Mouse (Mus musculus) embryonic facial prominence, embryonic 11.5 days (tissue): Measurements from ENCODE around the gene Agap1. TPM values are rescaled to one million over a fixed set of nuclear protein-coding genes. Genes with fewer than 3 reads are reported as not detected.

Experiments
- ATAC-seq: fragments of 200-750 bp; cut with Nextera tagmentation; replicated peaks from 2 replicates; pipeline ENCODE4 v1.8.0; 2017; ENCODE audit warnings: low read depth; ENCODE audit not compliant: insufficient number of reproducible peaks, low FRiP score, low TSS enrichment
- DNase-seq: peaks from one replicate; pipeline ENCODE4 v3.0.0-alpha.2; 2015; ENCODE audit warnings: low spot score
- H3K27ac ChIP-seq: fragments of 300-500 bp; sonication (generic); replicated peaks from 2 replicates; pipeline ENCODE4 v1.5.1; 2014; ENCODE audit warnings: mild to moderate bottlenecking, low read depth, low read length, control low read depth
- H3K27me3 ChIP-seq: fragments of 300-500 bp; sonication (generic); 2 replicates; pipeline ENCODE4 v1.6.1; 2014; ENCODE audit warnings: mild to moderate bottlenecking, low read length, moderate library complexity, mixed read lengths; ENCODE audit not compliant: control insufficient read depth, insufficient read depth
- H3K36me3 ChIP-seq: fragments of 300-500 bp; sonication (generic); replicated peaks from 2 replicates; pipeline ENCODE4 v1.6.1; 2014; ENCODE audit warnings: low read depth, mild to moderate bottlenecking, low read length, moderate library complexity, mixed read lengths; ENCODE audit not compliant: control insufficient read depth, insufficient read depth
- H3K4me1 ChIP-seq: fragments of 300-500 bp; sonication (generic); 2 replicates; pipeline ENCODE4 v1.6.1; 2014; ENCODE audit warnings: low read length, mixed read lengths; ENCODE audit not compliant: control insufficient read depth, insufficient read depth
- H3K4me2 ChIP-seq: fragments of 300-500 bp; sonication (generic); 2 replicates; pipeline ENCODE4 v1.6.1; 2014; ENCODE audit warnings: low read depth, mild to moderate bottlenecking, control low read depth, low read length, moderate library complexity
- H3K4me3 ChIP-seq: fragments of 300-500 bp; sonication (generic); 2 replicates; pipeline ENCODE4 v1.5.1; 2014; ENCODE audit warnings: low read depth, low read length, control low read depth
- H3K9ac ChIP-seq: fragments of 300-500 bp; sonication (generic); replicated peaks from 2 replicates; pipeline ENCODE4 v1.6.1; 2014; ENCODE audit warnings: mild to moderate bottlenecking, control low read depth, low read length
- H3K9me3 ChIP-seq: fragments of 300-500 bp; sonication (generic); replicated peaks from 2 replicates; pipeline ENCODE4 v1.6.1; 2016; ENCODE audit warnings: mild to moderate bottlenecking, low read length, inconsistent platforms, mixed read lengths; ENCODE audit not compliant: control insufficient read depth
- WGBS: fragments of 180-500 bp; shearing (Covaris S2); extraction: QIAGEN DNeasy Blood & Tissue Kit; methylation state at CpG from one replicate; pipeline ENCODE4 v1.1.7; 2014; 5-methylcytosine and 5-hydroxymethylcytosine counted together
- polyA plus RNA-seq: library from polyadenylated mRNA; unstranded; fragments of >200 nt; fragmentation: Nextera tagmentation; extraction: Ambion mirVana; gene quantifications from 2 replicates; pipeline ENCODE4 v1.2.1, GENCODE M21; 2014

Agap1 gene
- polyA plus RNA-seq, 1 experiment from 2014 or later = 15.4 TPM

DNA sequence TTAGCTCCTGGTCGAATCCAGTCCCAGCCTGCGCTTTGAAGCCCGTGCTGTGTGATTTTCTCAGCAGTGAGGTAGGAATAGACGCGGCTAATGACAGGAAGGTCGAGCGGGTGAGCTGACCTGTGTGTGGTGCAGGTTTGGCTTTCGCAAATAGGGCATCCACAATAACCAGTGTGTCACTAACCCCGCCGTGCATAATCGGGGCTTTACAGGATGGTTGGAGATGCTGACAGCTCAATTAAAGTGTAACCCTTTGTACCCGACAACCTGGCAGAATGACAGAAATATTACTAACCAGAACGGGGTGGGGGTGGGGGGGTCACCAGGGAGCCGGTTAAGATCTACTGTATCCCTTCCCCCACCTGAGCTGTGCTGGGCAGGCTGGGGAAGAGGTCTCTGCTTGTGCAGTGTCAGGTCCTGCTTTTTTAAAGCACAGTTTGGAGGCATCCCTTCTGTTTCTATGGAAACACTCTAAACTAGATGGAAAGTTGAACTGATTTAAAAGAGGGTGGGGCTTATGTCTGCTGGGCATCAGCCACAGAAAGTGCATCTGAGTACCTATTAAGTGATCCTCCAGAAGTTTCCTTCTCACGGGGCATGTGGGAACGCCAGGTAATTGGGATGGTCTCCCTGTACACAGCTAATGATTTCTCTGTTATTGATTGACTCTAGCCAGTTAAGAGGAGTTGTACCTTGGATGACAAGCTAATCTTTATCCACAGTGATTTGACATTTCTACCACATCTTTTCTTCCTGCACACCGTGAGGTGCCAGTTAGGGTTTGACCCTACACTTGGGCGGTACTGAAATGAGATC lies 259.8 kb downstream of the Agap1 start:
- WGBS = 42% methylated on average over 18 of the region's 18 CpGs
- no peak overlapping the region for H3K9ac ChIP-seq
- H3K9me3 ChIP-seq = no peaks in the 10 kb centered on the region
- H3K4me2 ChIP-seq = no peak overlapping the region
- ATAC-seq = peak; percentile 54; the same call in 1 of the 2 replicates
- H3K4me3 ChIP-seq = no peak overlapping the region
- H3K27ac ChIP-seq = no peak overlapping the region
- no peaks in the 10 kb centered on the region for H3K36me3 ChIP-seq
- H3K27me3 ChIP-seq = no peaks in the 10 kb centered on the region
- H3K4me1 ChIP-seq = no peaks in the 10 kb centered on the region
- DNase-seq = peak; percentile 49

- Histone ChIP-seq H3K4me2 (no peak overlapping the region), H3K9ac (no peak overlapping the region), H3K4me3 (no peak overlapping the region), H3K27ac (no peak overlapping the region), H3K36me3 (no peaks in the 10 kb centered on the region), H3K9me3 (no peaks in the 10 kb centered on the region), H3K27me3 (no peaks in the 10 kb centered on the region), H3K4me1 (no peaks in the 10 kb centered on the region)
- WGBS = 85% methylated on average over 2 of the region's 2 CpGs
- no peak for DNase-seq
- ATAC-seq = no peak
Observed at GRCm38 (mm10) chr1:89716234-89716633, 261.6 kb downstream of the Agap1 start.

GRCm38 (mm10) chr1:89717100-89717499 lies 262.5 kb downstream of the Agap1 start:
- no peak for DNase-seq
- H3K4me2 ChIP-seq = no peak overlapping the region
- no peaks in the 10 kb centered on the region for H3K27me3 ChIP-seq
- no peak overlapping the region for H3K27ac ChIP-seq
- ATAC-seq = no peak
- H3K4me1 ChIP-seq = no peaks in the 10 kb centered on the region
- H3K4me3 ChIP-seq = no peak overlapping the region
- 86% methylated on average over 4 of the region's 4 CpGs for WGBS
- H3K9ac ChIP-seq = no peak overlapping the region
- no peaks in the 10 kb centered on the region for H3K9me3 ChIP-seq
- no peaks in the 10 kb centered on the region for H3K36me3 ChIP-seq

DNA sequence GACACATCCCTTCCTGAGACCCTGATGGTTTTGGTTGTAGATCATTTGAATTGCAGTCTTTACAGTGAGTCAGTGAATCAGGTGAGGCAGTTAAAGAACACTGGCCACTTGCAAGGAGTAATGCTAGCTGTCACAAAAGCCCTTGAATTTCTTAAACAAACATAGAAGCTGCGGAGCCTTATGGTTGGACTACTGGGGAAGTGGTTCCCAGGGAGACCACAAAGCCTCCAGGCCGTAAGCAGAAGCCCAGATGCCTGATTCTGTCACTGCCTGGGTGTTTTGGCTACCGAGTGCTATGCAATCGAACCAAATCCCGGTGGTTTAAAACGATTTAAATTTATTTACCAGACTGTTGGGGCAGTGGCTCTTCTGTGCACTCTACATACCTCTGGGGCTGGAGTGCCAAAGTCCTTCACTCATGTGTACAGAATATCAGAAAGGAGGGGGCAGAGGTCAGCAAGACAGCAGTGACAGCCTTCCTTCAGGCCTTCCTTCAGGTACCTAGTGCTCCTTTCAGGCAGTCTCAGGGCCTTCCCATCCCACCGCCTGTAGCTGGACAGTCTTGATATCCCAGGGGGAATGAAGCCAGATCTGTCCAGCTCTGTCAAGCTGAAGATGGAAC lies 264.3 kb downstream of the Agap1 start:
- WGBS = 47% methylated on average over 7 of the region's 7 CpGs

GRCm38 (mm10) chr1:89724141-89724540 lies 269.5 kb downstream of the Agap1 start:
- Histone ChIP-seq H3K4me3 (no peak overlapping the region), H3K36me3 (no peaks in the 10 kb centered on the region), H3K9me3 (no peaks in the 10 kb centered on the region), H3K4me1 (peaks cover 5% of the 10 kb centered on the region), H3K27ac (no peak overlapping the region), H3K27me3 (no peaks in the 10 kb centered on the region), H3K9ac (no peak overlapping the region), H3K4me2 (no peak overlapping the region)
- DNase-seq (peak; percentile 65), ATAC-seq (no peak)
- 6% methylated on average over 3 of the region's 3 CpGs for WGBS

More for the DNA sequence above, 264.3 kb downstream of the Agap1 start:
- H3K27me3 ChIP-seq = no peaks in the 10 kb centered on the region
- no peak overlapping the region for H3K9ac ChIP-seq
- no peaks in the 10 kb centered on the region for H3K36me3 ChIP-seq
- no peaks in the 10 kb centered on the region for H3K9me3 ChIP-seq
- H3K4me3 ChIP-seq = no peak overlapping the region
- no peak overlapping the region for H3K4me2 ChIP-seq
- no peak for DNase-seq
- no peak for ATAC-seq
- no peaks in the 10 kb centered on the region for H3K4me1 ChIP-seq
- no peak overlapping the region for H3K27ac ChIP-seq

DNA sequence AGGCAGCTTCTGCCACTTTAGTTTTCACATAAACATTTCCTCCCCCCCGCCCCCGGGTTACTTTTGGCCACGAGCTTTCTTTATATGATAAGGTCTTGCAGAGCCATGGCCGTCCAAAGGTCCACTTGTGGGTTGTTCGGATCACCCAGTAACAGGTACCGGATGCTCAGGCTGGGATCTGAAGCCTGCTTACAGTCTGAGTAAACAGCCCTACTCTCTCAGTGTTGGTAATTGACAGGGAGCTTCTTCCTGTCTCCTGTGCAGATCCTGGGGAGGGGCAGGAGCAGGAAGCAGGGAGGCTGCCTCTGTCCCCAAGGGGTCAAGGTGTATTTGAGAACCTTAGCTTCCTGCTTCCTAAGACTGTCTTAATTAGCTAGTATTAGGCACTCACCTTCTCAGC lies 269.9 kb downstream of the Agap1 start:
- H3K27me3 ChIP-seq = no peaks in the 10 kb centered on the region
- peaks cover 5% of the 10 kb centered on the region for H3K4me1 ChIP-seq
- no peak overlapping the region for H3K4me2 ChIP-seq
- H3K27ac ChIP-seq = no peak overlapping the region
- 45% methylated on average over 6 of the region's 6 CpGs for WGBS
- DNase-seq (no peak), ATAC-seq (no peak)
- H3K36me3 ChIP-seq = no peaks in the 10 kb centered on the region
- H3K9ac ChIP-seq = no peak overlapping the region
- no peaks in the 10 kb centered on the region for H3K9me3 ChIP-seq
- no peak overlapping the region for H3K4me3 ChIP-seq

DNA sequence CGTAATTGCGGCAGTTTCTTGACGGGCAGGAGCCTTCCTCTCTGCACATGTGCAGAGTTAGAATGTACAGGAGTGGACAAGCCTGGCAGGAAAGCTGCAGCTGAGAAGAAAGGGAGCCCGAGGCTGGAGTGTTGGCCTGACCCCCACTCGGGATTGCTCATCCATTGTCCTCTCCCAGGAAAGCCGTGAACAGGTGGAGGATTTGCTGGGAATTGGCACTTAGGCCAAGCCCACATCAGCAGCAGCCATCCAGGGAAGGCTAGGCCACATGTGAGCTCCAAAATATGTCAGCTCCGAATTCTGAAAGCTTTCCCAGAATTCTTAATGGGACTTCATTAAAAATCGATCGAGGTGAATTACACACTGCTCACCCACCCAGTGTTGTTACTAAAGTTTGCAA lies 270.4 kb downstream of the Agap1 start:
- WGBS = 54% methylated on average over 9 of the region's 9 CpGs
- ATAC-seq (no peak), DNase-seq (no peak)
- H3K4me2 ChIP-seq = no peak overlapping the region
- H3K4me3 ChIP-seq = no peak overlapping the region
- H3K27ac ChIP-seq = no peak overlapping the region
- no peak overlapping the region for H3K9ac ChIP-seq
- H3K36me3 ChIP-seq = no peaks in the 10 kb centered on the region
- no peaks in the 10 kb centered on the region for H3K9me3 ChIP-seq
- H3K27me3 ChIP-seq = no peaks in the 10 kb centered on the region
- H3K4me1 ChIP-seq = peaks cover 5% of the 10 kb centered on the region

GRCm38 (mm10) chr1:89728481-89728880 lies 273.9 kb downstream of the Agap1 start:
- Histone ChIP-seq H3K36me3 (no peaks in the 10 kb centered on the region), H3K4me3 (no peak overlapping the region), H3K27ac (no peak overlapping the region), H3K9me3 (no peaks in the 10 kb centered on the region), H3K27me3 (no peaks in the 10 kb centered on the region), H3K9ac (no peak overlapping the region), H3K4me1 (peaks cover 5% of the 10 kb centered on the region), H3K4me2 (no peak overlapping the region)
- ATAC-seq (no peak), DNase-seq (no peak)
- WGBS = 92% methylated on average over 6 of the region's 6 CpGs
